Mouse (Mus musculus) cerebellum, adult (tissue): ENCODE measurements around the gene Fnip2.

Experiments used
- ATAC-seq: cut with Nextera tagmentation; 2 replicates; pipeline ENCODE4 v1.9.2; 2017; ENCODE audit warnings: mild to moderate bottlenecking, moderate library complexity, mixed read lengths; ENCODE audit not compliant: insufficient number of reproducible peaks, low FRiP score, low TSS enrichment

Gene Fnip2

DNA sequence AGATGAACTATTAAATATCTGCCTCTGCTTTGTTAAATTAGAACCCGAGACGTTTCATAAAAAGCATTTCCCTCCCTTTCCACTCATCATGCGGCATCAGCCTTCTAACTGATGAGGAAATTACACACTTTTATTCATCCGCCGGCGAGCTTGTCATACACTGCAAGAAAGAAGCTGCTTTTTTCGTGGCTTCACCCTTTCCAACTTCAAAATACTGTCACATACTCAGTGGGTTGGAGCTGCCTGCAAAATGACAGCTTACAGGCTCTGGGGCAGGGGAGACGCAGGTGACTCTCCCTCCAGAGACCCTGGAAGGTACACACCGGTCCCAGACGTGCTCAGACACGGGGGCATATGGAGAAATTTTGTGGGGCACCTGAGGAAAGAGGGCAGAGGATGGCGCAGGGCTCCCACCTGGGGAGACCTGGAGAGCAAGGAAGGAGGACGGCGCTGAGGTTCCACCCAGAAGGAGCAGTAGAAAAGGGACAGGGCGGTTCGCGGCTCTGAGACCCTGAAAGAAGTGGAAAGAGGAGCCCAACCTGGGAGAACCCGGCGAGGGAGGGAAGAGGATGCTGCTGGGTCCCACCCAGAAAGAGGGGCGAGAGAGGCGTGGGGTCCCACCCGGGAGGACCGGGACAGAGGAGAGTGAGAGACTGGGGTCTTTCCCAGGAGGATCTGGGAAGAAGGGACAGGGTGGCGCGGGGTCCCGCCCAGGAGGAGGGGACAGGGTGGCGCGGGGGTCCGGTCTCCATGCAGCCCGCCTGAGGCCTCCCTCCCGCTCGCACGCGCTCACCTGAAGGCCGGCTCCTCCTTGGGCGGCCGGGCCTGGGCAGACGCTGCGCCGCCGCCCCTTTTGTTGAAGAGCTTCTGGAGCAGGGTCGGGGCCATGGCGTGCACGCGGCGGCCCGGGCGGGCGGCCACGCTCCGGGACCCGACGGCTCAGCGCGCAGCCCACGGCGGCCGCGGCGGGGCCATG is 592 bp downstream of the Fnip2 start:
- ATAC-seq: peak; percentile 47

DNA sequence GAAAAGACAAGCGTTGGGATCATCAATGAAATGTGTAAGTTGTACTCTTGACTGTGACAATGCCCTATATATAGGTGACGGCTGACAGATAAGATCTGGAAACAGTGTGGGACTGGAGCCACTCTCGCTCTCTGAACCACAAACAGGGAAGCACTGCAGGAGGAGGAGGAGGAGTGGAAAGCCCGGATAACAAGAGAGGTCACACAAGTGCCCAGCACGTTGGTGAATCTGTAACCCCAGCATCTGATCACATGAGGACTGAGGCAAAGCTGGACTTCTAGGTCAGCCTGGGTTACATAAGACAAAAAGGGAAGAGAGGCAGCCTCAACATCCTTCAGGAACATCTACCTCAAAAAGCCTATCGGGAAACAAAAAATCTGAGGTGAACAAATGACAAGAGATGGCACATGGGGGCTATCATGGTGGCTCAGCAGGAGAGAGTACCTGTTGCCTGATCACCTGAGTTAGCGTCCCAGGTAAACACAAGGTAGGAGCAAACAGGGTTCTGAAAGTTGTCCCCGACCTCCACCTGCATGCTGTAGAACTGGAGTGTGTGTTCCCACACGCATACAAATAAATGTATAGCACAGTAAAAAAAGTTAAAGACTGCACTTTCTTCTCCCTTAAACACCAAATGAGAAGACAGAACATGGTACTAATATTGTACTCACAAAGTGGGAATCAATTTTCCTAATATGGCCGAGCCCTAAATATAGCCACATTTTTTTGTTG is 2.6 kb downstream of the Fnip2 start:
- no peak for ATAC-seq

DNA sequence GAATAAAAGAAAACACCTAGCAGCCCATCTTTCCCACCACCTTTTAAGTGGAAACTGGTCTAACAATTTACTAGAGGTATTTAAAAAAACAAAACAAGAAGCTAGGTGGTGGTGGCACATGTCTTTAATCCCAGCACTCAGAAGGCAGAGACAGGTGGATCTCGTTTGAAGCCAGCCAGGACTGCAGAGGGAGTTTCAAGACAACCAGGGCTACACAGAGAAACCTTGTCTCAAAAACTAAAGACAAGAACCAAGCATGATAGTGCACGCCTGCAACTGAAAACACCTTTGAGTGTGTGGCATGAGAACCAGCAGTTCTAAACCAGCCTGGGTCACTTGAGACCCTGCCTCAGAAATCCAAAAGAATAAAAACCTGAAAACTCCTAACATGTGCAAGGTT is 4.1 kb downstream of the Fnip2 start:
- ATAC-seq: no peak

DNA sequence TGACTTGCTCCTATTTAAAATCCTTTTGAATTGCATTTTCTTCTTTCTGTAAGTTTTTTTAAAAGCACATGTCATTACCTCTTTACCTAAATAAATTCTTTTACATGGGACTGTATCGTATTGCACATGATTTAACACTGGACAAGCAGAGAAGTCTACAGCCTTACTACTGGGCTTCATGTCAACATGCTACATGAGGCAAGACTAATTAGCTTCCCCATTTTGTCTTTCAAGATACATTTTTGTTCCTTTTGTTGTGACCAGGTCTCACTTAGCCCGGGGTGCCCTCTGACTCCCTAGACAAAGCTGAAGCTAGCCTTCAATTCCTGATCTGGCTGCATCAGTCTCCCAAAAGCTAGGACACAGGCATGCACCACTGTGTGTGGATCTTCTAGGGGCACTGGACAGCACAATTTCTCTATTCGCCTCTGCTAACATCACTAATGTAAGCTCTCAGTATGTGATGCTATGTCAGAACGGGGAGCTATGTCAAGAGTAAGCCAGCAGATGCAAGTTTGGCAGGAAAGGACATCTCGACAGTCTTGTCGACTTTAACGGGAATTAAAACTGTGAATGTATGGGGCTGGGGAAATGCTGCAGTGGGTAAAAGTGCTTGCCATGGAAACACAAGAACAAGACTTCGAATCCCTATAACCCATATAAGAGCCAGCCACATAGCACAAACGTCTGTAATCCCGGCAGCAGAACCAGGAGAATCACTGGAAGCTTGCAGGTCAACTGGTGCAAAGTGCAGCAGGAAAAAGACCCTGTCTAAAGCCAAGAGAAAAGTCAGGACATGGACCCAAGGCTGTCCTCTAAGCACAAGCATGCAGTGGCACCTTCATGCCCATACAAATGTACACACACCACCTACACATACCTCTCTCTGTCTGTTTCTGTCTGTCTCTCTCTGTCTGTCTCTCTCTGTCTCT is 5.5 kb downstream of the Fnip2 start:
- ATAC-seq: no peak

DNA sequence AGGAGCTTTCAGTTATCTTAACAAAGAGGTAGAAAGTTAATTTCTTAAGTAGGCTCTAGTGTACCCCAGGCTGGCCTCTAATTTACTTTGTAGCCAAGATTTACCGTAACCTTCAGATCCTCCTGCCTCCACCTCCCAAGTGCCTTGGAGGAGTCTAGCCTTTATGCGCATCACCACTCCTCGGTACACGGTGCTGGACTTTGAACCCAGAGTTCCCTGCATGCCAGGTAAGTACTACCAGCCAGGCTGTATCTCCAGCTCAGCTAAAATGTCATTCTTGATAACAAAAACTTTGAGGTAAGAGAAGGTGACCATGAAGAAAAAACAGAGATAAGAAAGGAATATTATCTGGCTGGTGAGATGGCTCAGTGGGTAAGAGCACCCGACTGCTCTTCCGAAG is 7.0 kb downstream of the Fnip2 start:
- ATAC-seq: no peak

DNA sequence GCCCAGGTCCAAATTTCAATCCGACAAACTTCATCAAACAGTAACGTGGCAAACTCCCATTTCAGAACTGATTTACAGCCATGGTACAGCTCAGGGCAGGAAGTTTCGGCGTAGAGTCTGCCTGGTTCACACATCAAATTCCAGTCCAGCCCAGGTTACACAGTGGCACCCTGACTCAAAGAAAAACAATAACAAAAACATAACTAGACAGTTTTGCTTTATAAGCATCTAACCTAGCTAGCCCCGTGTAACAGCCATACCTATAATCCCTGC is 7.9 kb downstream of the Fnip2 start:
- ATAC-seq: no peak

DNA sequence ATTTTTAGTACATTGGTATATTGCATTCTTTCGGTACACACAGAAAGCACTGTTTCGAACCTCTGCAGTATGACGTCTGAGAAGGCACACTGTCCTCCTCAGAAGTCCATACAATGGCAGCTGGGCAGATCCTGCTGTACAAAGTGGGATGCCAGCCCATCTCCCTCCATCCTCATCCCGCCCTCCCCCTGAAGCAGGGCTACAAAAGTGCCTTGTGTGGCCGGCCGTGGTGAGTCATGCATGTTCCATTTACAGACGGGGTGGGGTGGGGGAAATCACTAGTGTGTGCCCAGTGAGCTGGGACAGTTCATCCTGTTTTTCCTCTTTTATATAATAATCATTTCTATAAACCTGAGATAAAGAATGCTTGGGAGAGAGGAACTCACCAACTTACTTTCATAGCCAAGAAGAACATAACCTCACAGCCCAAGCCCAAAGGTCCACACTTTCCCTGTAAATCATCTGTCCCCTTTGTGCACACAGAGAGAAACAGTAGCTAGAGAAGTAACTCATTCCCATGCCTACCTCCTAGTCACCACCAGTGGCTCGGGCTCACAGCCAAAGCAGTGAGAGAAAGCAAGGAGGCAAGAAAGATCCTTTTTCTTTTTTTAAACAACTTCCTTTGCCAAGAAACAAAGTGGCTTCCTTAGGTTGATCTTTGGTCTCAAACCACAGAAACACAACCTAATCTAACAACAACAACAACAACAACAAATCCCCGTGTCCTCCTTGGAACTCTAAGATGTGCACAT is 8.4 kb downstream of the Fnip2 start:
- no peak for ATAC-seq

DNA sequence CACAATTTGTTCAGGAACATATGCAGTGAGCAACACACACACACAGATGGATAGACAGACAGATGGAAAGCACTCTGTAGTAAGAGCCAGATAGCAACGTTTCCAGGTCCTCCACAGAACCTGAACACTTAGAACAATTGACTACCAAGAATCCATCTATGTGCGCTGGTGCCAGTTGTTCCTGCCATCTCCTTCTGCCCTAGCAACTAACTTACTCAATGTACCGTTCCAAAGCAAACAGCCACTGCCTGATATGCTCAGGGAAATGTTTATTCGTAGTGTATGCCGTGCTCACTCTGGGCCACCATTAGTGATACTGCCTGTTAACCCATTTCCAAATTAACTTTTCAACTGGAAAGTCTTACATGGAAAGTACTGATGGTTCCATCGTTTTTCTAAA is 12.5 kb downstream of the Fnip2 start:
- no peak for ATAC-seq

DNA sequence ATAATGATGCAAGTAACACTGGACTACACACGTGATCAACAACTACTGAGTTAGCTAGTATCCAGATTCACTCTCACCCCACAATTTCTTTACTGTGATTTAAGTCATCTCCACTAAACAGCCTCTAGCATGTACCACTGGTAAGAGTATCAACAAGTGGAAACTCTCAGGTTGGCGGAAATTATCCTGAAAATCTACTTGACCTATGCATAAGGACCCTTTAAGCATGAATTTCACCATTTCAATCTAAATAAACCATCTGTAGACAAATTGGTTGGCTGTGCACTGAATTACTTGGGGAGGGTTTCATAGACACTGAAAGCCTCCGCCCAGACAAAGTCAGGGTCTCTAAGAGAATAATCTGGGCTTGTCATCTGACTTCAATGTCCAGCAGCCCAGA is 13.8 kb downstream of the Fnip2 start:
- no peak for ATAC-seq

DNA sequence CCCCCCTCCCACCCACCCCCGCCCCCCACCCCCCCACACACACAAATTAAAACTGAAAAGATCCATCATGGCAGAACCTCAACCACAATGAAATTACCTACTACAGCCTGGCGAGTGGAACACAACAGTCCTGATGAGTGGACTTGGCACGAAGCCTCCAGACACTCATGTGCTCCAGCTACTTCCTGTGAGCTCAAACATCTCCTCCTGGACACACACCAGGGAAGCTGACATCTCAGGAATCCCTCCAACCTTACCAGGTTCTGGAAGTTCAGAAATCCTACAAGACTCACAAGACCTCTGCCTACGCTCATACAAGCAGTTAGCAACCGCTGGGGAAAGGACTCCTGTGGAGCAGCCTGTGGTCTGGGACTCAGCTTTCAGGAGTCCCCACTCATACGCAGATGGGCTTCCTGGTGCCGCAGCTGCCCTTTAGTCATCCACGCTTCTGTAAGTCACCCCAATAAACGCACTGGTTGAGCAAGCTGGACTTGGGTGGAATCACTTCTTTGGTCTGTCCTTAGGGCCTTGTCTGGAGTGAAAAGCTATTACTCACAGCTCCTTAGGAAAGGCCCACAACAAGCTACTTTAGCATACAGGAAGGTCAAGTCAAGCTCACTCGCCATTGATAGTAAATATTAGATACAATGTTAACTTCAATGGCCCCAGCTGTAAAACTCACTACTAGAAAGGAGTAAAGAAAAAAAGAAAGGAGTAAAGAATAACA is 15.6 kb downstream of the Fnip2 start:
- ATAC-seq: no peak

DNA sequence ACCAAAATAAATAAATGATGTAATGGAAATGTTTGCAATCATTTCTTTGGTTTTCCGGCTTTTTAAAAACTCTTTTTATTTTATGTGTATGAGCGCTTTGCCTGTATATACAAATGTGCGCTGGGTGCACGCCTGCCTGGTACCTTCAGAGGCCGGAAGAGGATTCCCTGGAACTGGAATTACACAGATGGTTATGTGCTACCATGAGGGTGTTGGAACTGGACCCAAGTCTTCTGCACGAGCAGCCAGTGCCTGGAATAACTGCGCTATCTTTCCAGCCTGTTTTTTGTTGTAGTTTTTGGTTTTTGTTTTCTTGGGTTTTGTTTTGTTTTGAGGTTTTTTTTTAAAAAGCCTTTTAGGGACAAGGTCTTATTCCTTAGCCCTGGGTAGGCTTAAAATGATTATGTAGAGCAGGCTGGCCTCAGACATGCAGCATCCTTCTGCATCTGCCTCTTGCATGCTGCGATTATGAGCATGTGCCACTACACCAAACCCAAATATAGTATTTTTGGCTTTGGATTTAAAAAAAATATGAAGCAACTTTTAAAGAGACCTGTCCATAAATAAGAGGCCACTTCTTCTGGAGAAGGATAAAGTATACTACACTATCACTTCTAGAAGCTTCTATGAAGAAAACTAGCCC is 17.7 kb downstream of the Fnip2 start:
- peak; percentile 90 for ATAC-seq

DNA sequence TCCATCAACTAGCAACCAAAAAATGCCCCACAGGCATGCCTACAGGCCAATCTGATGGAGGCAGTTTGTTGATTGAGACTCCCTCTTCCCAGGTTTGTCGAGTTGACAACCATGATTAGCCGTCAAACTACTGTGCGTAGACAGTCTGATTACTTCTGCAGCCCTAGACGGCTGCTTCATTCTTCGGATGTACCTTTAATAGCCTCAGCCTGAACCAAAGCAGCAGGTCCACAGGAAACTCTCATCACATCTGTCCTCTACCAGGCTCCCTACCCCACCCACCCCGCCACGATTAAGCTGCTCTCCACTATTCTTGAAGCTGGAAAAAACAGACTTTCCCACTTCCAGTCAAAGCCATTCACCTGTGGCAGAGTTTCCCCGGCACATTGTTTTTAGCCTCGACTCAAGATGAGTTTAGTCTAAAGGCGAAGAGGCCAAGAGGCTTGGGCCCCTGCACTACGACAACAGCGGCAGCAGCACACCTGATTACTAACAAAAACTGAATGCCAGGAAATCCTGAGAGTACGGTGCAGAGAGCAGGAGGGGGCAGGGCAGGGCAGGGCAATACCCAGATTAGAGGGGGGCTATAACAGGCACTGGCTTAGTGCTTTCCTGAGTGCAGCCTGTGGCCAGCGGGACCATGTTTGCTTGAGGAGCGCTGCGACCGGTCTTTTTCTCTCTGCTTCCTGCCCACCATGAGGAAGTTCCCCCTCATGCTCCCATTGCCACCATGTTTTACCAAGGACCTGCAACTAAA is 18.7 kb downstream of the Fnip2 start:
- 0 out of 2 replicates have a peak, but pooled peaks have one; percentile 21 for ATAC-seq

DNA sequence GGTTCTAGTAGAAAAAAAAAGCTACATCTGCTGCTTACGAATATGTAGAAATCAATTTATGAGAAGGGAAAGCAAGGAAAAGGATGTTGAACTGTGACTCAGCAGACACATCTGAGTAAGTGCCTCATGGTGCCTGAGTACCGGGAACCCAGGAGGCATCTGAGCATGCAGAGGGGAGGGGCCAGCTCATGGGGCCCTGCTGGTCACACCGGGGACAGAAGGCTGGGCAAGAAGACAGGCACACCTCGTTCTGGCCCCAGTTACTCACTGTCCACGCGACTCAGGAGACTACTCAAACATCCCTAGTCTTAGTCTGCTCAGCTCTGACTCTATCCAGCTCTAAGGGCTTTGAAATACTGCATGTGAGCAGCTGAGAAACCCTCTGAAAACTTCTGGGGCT is 25.0 kb downstream of the Fnip2 start:
- ATAC-seq: peak; percentile 72

DNA sequence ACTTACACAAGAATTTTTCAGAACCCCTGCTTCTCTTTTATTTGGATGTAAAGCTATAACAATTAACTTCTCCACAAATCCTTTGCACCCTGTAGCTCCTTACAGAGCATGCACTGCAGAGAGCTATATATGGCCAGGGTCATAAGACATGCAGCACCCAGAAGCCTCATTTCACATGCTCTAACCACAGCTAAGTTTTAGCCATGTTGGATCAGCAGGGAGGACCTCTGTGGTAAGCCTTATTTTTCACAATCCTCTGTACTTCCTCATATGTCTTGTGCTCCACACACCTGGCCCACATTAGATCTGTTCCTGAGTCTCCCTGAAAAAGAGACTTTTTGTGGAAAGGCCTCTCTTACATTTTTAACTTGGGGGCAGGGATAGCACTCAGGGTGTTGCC is 27.9 kb downstream of the Fnip2 start:
- ATAC-seq: no peak

DNA sequence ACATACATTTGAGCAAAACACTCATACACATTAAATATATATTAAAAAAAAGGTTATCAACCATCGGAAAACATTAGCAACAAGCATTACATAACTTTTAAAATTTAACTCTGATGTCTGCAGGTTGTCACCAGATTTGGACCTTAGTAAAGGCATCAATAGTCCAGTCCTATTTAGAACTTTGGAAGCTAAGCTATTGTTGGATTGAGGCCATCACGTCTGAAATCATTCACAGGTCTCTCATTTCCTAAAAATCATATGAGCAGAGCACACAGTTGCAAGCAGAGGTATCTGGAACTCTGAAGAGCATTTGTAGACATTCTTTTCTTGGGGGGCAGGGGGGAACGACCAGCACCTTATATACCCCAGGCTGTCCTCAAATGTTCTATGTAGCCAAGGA is 28.5 kb downstream of the Fnip2 start:
- ATAC-seq: no peak

DNA sequence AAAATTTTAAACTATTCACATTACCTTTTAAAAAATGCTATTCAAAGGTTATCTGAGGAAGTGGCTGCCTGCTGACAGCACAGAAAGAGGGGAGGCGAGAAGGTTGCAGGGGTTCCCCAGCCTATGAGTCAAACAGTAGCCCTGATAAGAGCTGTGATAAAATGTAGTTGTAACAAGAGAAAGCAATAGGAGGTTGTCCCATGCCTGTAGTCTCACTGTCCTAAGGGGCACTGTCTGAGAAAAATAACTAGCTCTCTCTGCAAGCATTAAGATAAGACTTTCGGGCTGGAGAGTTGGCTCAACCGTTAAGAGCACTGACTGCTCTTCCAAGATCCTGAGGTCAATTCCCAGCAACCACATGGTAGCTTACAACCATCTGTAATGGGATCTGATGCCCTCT is 29.3 kb downstream of the Fnip2 start:
- no peak for ATAC-seq

DNA sequence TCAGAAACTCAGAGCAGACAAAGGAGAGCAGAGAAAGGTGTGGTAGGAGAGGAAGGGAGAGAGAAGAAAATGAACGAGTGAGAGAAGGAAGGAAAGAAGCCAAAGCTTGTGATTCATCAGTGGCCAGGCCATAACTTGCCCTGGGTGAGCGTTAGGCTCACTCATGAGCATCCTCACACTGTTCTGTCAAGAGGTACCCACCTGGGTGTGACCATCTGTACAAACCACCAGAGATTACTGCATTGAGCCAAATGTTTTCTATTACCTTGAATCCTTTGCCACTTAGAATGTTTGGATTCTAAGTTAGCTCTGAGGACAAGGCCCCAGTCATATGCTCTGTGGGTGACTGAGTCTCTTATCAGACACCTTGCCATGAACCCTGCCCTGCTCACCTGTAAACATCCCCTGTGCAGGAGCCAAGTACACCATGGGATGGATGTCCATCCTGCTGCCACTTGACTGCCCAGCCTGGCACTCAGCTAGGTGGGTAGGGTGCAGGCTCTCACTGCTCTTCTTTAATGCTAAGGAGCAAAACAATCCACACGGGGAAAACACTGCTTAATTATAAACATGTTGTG is 29.9 kb downstream of the Fnip2 start:
- ATAC-seq: peak; percentile 83

DNA sequence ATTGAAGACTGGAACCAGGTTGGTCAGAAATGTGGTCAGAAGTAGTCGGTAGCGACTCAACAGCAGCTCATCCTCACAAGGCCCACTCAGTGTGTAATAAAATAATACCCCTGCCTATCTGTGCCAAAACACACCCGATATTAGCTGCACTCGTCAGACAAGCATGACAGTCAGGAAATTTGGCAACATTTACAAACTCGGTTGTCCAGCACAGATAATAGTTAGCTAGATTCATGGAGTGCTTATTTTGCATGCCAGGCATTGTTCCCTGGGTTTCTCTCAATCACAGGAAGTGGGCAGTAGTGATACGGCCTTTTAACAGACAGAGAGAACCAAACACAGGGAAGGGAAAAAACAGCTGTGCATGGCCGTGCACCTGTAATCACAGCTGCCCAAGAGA is 30.6 kb downstream of the Fnip2 start:
- ATAC-seq: no peak
